Mouse (Mus musculus) neural tube, embryonic 11.5 days (tissue): ENCODE measurements around the gene Mpig6b. TPM values are rescaled to one million over a fixed set of nuclear protein-coding genes. Genes with fewer than 3 reads are reported as not detected.

Source experiments
- ATAC-seq: fragments of 200-750 bp; cut with Nextera tagmentation; 2 replicates; pipeline ENCODE4 v1.8.0; 2017; ENCODE audit warnings: moderate number of reproducible peaks, mild to moderate bottlenecking, moderate TSS enrichment, moderate library complexity; ENCODE audit not compliant: insufficient read depth, low FRiP score, low TSS enrichment
- DNase-seq: peaks from one replicate; pipeline ENCODE4 v3.0.0-alpha.2; 2015; ENCODE audit warnings: low spot score
- H3K27ac ChIP-seq: fragments of 300-500 bp; sonication (generic); 2 replicates; pipeline ENCODE4 v1.5.1; 2014; ENCODE audit warnings: low read depth, mild to moderate bottlenecking, low read length
- H3K27me3 ChIP-seq: fragments of 300-500 bp; sonication (generic); 2 replicates; pipeline ENCODE4 v1.6.1; 2014; ENCODE audit warnings: mild to moderate bottlenecking, low read length, mixed read lengths; ENCODE audit not compliant: control insufficient read depth, insufficient read depth
- H3K36me3 ChIP-seq: fragments of 300-500 bp; sonication (generic); 2 replicates; pipeline ENCODE4 v1.6.1; 2014; ENCODE audit warnings: mild to moderate bottlenecking, low read length, moderate library complexity, mixed read lengths; ENCODE audit not compliant: control insufficient read depth, insufficient read depth
- H3K4me1 ChIP-seq: fragments of 300-500 bp; sonication (generic); 2 replicates; pipeline ENCODE4 v1.6.1; 2014; ENCODE audit warnings: low read length, mixed read lengths; ENCODE audit not compliant: control insufficient read depth, insufficient read depth
- H3K4me2 ChIP-seq: fragments of 300-500 bp; sonication (generic); 2 replicates; pipeline ENCODE4 v1.6.1; 2014; ENCODE audit warnings: low read depth, mild to moderate bottlenecking, moderate library complexity
- H3K4me3 ChIP-seq: fragments of 300-500 bp; sonication (generic); 2 replicates; pipeline ENCODE4 v1.5.1; 2014; ENCODE audit warnings: low read depth, low read length
- H3K9ac ChIP-seq: fragments of 300-500 bp; sonication (generic); 2 replicates; pipeline ENCODE4 v1.6.1; 2014; ENCODE audit warnings: mild to moderate bottlenecking, low read length
- H3K9me3 ChIP-seq: fragments of 300-500 bp; sonication (generic); 2 replicates; pipeline ENCODE4 v1.6.1; 2016; ENCODE audit warnings: low read length; ENCODE audit not compliant: control insufficient read depth
- WGBS: fragments of 180-500 bp; shearing (Covaris S2); extraction: QIAGEN DNeasy Blood & Tissue Kit; methylation state at CpG from one replicate; pipeline ENCODE4 v1.1.7; 2014; 5-methylcytosine and 5-hydroxymethylcytosine counted together
- polyA plus RNA-seq: library from polyadenylated mRNA; unstranded; fragments of >200 nt; fragmentation: Nextera tagmentation; extraction: Ambion mirVana; gene quantifications from 2 replicates; pipeline ENCODE4 v1.2.1, GENCODE M21; 2014

Mpig6b gene
- polyA plus RNA-seq, 1 experiment from 2014 or later = 1.5 TPM

DNA sequence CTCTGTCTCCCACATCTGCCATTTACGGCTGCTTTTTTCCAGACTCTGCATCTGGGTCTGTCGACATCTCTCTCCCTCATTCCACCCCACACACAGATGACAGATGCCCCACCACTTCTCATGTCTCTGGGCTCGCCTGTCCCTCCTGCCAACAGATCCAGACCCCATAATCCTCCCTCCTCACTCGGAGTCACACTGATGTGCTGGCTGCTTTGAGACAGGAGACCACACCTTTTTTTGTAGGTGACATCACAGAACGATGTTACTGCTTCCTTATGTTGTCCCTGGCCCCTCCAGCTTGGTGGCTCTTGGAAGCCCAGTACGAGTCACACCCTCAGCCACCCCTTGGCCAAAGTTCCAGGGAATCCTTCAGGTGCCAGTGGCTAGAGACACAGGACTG is 14.3 kb upstream of the Mpig6b start:
- H3K27ac ChIP-seq = no peak overlapping the region
- DNase-seq (no peak), ATAC-seq (no peak)
- H3K36me3 ChIP-seq = no peaks in the 10 kb centered on the region
- H3K4me3 ChIP-seq = no peak overlapping the region
- H3K4me1 ChIP-seq = peaks cover 9% of the 10 kb centered on the region
- H3K27me3 ChIP-seq = no peaks in the 10 kb centered on the region
- no peak overlapping the region for H3K9ac ChIP-seq
- no peaks in the 10 kb centered on the region for H3K9me3 ChIP-seq
- 62% methylated on average over 6 of the region's 6 CpGs for WGBS
- no peak overlapping the region for H3K4me2 ChIP-seq

DNA sequence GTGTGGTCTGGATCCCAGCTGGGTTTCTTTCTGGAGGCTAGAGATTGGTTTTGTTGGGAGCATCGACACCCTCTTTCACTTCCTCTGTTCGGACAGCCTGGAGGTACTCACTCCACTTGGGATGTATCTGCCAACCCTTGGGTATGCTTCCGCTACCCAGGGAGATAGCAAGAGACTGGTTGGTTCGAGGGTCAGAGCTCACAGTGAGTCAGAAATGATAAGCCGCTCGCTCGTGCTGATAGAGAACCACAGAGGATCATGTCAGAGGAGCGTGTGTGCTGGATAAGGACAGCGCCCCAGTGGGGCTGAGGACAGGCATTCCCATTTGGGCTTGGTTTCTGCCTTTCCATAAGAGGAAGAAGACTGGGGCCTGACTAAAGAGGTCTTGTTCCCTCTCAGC is 13.8 kb upstream of the Mpig6b start:
- Histone ChIP-seq H3K4me2 (no peak overlapping the region), H3K9me3 (no peaks in the 10 kb centered on the region), H3K36me3 (no peaks in the 10 kb centered on the region), H3K27me3 (no peaks in the 10 kb centered on the region), H3K4me3 (no peak overlapping the region), H3K4me1 (peaks cover 9% of the 10 kb centered on the region), H3K9ac (no peak overlapping the region), H3K27ac (no peak overlapping the region)
- ATAC-seq (no peak), DNase-seq (no peak)
- WGBS = 75% methylated on average over 9 of the region's 9 CpGs

DNA sequence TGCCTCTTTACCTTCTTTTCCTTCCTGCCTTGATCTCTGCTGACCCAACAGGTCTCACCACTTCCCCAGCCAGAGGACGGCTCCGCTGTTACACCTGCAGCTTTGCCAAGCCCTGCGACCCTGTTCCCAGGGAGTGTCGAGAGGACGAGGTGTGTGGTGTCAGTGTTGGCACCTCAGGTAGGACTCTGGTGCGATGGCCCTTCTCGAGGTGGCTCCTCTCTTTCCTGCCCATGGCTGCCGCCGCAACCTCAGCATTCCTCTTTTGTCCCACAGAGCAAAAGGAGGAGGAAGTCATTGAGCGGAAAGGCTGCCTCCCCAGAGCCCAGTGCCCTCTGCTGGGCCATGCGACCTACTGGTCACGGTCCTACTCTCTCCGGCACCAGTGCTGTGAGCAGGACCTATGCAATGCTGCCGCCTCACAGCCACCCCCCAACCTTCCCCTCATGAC is 11.8 kb upstream of the Mpig6b start, which contains the start of gene Ly6g6d:
Gene Ly6g6d, minus strand, starts transcription at position 280 of the 448 bp plus-strand sequence.
- H3K27me3 ChIP-seq = no peaks in the 10 kb centered on the region
- peak within 1 kb of the TSS; percentile 42 for H3K4me2 ChIP-seq
- DNase-seq (peak; percentile 51), ATAC-seq (no peak)
- H3K4me1 ChIP-seq = peaks cover 9% of the 10 kb centered on the region
- peak within 1 kb of the TSS; percentile 57 for H3K9ac ChIP-seq
- H3K36me3 ChIP-seq = no peaks in the 10 kb centered on the region
- 10% methylated on average over 14 of the region's 14 CpGs for WGBS
- no peak within 1 kb of the TSS for H3K27ac ChIP-seq
- H3K4me3 ChIP-seq = peak within 1 kb of the TSS; percentile 9
- H3K9me3 ChIP-seq = no peaks in the 10 kb centered on the region

DNA sequence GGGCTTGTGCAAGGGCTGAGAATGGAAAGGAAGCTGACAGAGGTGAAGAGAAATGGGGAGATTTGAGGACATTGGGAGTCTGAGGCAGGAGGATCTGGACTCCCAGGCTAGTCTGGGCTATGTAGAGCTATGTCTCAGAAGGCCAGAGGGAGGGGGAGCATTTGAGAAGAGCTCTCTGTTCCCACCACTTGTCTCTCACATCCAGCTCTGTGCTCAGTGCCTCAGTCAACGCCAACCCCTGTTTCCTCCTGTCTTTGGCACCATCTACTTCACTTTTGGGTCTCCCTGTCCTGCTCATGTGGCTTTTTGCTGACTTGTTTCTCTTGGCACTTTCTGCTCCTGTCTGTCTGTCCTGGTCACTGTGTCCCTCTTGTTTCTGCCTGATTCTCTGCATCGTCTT is 11.3 kb upstream of the Mpig6b start:
- DNase-seq (no peak), ATAC-seq (no peak)
- peak overlapping the region; percentile 9; the same call in 1 of the 2 replicates for H3K4me3 ChIP-seq
- H3K4me2 ChIP-seq = peak overlapping the region; percentile 42
- H3K27me3 ChIP-seq = no peaks in the 10 kb centered on the region
- no peak overlapping the region for H3K27ac ChIP-seq
- H3K9ac ChIP-seq = peak overlapping the region; percentile 57
- H3K4me1 ChIP-seq = peaks cover 9% of the 10 kb centered on the region
- WGBS = 30% methylated on average over 2 of the region's 2 CpGs
- H3K36me3 ChIP-seq = no peaks in the 10 kb centered on the region
- no peaks in the 10 kb centered on the region for H3K9me3 ChIP-seq

DNA sequence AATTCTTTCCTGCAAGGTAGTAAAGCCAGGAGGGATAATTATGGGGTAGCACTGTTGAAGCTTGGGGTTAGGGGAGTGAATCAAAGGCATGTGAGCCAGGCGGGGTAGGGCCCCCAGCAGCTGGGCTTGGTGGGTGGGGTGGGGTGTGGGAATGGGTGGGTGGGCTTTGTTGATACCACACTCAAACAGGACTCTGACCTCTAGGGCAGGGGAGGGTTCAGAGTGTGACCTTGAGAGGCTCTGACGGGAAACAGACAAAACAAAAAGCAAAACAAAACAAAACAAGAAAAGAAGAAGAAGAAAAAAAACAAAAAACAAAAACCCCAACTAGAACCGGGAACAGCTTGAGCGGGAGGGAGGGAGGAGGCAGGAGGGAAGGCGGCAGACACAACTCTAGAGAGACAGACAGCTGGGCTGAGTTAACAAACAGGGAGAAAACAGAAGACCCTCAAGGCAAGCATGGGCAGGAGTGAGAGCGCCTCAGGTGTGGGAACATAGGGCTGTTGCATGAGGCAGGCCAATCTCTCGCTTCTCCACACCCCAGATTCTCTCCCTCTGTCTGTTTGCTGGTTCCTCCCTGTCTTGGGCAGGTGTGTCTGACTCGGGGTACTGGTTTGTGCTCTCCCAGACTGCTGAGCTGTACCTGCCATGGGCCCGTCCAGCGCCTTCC is 10.7 kb upstream of the Mpig6b start, which contains the start of gene Ly6g6e:
Gene Ly6g6e, plus strand, starts transcription at position 396 of the 670 bp plus-strand sequence.
- H3K27ac ChIP-seq = no peak within 1 kb of the TSS
- 25% methylated on average over 10 of the region's 10 CpGs for WGBS
- no peaks in the 10 kb centered on the region for H3K27me3 ChIP-seq
- peak within 1 kb of the TSS; percentile 57 for H3K9ac ChIP-seq
- no peaks in the 10 kb centered on the region for H3K36me3 ChIP-seq
- ATAC-seq (no peak), DNase-seq (no peak)
- H3K4me2 ChIP-seq = peak within 1 kb of the TSS; percentile 42
- H3K4me1 ChIP-seq = peaks cover 9% of the 10 kb centered on the region
- H3K4me3 ChIP-seq = peak within 1 kb of the TSS; percentile 9
- no peaks in the 10 kb centered on the region for H3K9me3 ChIP-seq

DNA sequence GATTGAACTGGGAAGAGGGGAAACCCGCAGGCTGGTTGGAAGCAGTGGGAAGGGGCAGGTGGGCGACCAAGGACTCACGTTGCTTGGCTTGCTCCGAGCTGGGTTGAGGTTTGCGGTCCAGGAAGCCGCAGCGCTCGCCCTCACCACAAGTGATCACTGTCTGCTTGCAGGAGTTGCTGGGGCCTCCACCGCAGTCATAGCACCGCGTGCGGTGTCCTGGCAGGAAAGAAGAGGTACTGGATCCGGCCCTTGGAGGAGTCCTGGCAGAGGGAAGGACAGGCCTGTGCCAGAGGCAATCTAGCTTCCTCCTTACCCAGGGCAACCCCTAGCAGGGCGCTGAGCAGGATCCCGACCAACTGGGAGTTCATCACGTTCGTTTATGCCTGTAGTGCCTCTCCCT is 8.1 kb upstream of the Mpig6b start:
- Histone ChIP-seq H3K4me2 (no peak overlapping the region), H3K4me1 (peaks cover 9% of the 10 kb centered on the region), H3K9ac (no peak overlapping the region), H3K36me3 (no peaks in the 10 kb centered on the region), H3K4me3 (no peak overlapping the region), H3K27me3 (no peaks in the 10 kb centered on the region), H3K9me3 (no peaks in the 10 kb centered on the region), H3K27ac (no peak overlapping the region)
- DNase-seq = no peak
- no peak for ATAC-seq
- WGBS = 35% methylated on average over 17 of the region's 17 CpGs

DNA sequence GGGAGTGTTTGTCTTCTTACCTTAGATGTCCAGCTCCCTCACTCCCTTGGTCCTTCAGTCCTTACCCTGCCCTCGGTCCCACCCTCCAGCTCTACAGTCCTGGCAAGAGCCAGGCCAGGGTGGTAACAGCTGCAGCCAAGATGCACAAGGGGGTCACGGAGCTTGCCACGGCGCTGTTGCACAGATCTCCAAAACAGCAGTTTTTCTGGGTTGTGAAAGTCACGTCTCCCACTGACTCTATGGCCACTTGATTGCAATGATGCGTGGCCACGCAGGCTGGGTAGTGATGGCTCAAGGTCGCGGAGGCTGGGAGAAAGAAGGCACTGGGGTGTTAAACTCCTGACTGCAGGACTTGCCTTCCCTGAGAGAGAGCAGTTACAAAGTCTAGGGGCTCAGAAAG is 5.5 kb upstream of the Mpig6b start:
- WGBS = 81% methylated on average over 9 of the region's 9 CpGs
- H3K4me3 ChIP-seq = no peak overlapping the region
- no peak for DNase-seq
- H3K4me1 ChIP-seq = no peaks in the 10 kb centered on the region
- no peaks in the 10 kb centered on the region for H3K36me3 ChIP-seq
- no peak overlapping the region for H3K27ac ChIP-seq
- no peak overlapping the region for H3K9ac ChIP-seq
- H3K4me2 ChIP-seq = no peak overlapping the region
- ATAC-seq = no peak
- no peaks in the 10 kb centered on the region for H3K9me3 ChIP-seq
- H3K27me3 ChIP-seq = peaks cover 3% of the 10 kb centered on the region; the same call in 1 of the 2 replicates

DNA sequence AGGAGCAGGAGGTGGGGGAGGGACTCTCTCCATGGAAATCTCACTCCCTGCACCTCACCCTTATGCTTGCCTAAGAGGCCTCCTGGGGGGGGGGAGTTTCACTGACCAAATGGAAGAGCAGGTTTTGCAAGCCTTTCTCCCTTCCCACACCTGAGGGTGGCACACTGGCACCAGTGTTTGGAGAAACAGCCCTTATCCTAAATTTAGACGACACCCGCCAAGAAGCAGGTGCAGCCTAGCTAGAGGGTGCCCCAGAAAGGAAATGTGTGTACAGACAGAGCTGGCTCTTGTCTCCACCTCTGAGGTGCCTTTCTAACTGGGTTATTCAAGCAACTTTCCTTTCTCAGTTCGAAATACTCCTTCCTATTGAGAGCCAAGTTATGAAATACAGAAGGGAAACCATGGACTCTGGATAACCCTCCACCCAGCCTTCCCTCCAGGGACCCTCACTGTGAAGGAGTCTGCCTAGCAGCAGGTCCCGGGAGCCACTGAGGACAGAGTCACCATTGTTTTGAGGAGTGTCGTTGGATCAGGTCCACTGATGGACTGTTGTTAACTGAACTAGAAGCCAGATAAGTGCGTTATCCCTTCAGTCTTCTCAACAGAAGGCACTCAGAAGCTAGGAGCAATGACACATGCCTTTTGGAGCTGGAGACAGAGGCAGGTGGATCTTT is 4.7 kb upstream of the Mpig6b start:
- 60% methylated on average over 6 of the region's 6 CpGs for WGBS
- Histone ChIP-seq H3K4me3 (no peak overlapping the region), H3K36me3 (no peaks in the 10 kb centered on the region), H3K27me3 (peaks cover 4% of the 10 kb centered on the region), H3K9me3 (no peaks in the 10 kb centered on the region), H3K27ac (no peak overlapping the region), H3K9ac (no peak overlapping the region), H3K4me2 (no peak overlapping the region), H3K4me1 (peaks cover under 1% of the 10 kb centered on the region; the same call in 1 of the 2 replicates)
- DNase-seq (no peak), ATAC-seq (no peak)
